25 mouse cellular contexts compared by ENCODE assay signal in the genomic region with DNA sequence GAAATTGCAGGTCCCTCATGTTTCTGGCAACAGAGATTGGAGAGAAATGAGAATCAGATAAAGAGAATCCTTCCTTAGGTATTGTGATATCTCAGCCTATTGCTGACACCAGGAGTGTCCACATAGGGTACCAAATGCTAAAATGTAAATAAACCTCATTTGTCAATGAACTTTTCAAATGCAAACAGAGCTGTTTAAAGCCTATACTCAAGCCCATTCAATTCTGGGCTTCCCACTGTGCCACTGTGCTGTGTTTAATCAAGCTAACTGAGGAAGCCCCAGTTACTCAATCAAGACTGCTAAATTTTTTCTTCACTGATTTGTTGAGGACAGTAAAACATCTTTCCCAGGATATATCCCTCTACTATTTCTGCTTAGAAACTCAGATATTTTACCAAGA.
DNase-seq lines count a peak whose midpoint lies in the region; ATAC-seq and TF ChIP-seq lines count a peak whose summit lies in the region.
"Had no signal": no experiment of that assay in that cellular context is flagged by ENCODE, and none has a peak within 500 bp of the region (broad histone marks: within the 10 kb centered on the region; RNA-seq: fewer than 3 reads in every experiment).

No protein-coding gene starts in this region.

- DNase-seq in hindbrain, postnatal 0 days (ENCODE audit: low spot score) = no peak
- DNase-seq in ES-CJ7 (ENCODE audit: low read depth, low spot score) (peak; percentile 91), WW6 (ENCODE audit: low read depth, low spot score) (peak; percentile 5)
- DNase-seq in forebrain, embryonic 14.5 days (ENCODE audit: low spot score) = peak; percentile 61
- DNase-seq in layer of hippocampus, adult 11-12 months (ENCODE audit: low spot score) = no peak
- DNase-seq in heart, adult 11 months = no peak
- no peak for DNase-seq in frontal cortex, postnatal 36 days (ENCODE audit: low spot score in 2 of 2)
- DNase-seq: adrenal gland, postnatal 14 days; cerebellum, adult 11-12 months; cerebellum, postnatal 10 days; gastrocnemius, postnatal 10 days; kidney, adult 11 months; kidney, postnatal 4 days; layer of hippocampus, adult 9-11 months; lung, adult 18-20 months; lung, postnatal 10 days; right cerebral cortex, adult 18-20 months; right cerebral cortex, postnatal 4 days; thymus, postnatal 25 days had no signal

- H3K4me1 ChIP-seq in hindbrain, embryonic 12.5 days = no peaks in the 10 kb centered on the region
- no peaks in the 10 kb centered on the region for H3K4me1 ChIP-seq in hindbrain, postnatal 0 days (ENCODE audit: insufficient read depth, low read length)
- no peaks in the 10 kb centered on the region for H3K4me1 ChIP-seq in forebrain, embryonic 14.5 days (ENCODE audit: control insufficient read depth, insufficient read depth, low read length)
- H3K4me1 ChIP-seq: kidney, embryonic 15.5 days; limb, embryonic 13.5 days; liver, embryonic 12.5 days; stomach, embryonic 15.5 days had no signal

- H3K27ac ChIP-seq in hindbrain, embryonic 12.5 days = no peak overlapping the region
- H3K27ac ChIP-seq in hindbrain, postnatal 0 days = no peak overlapping the region
- 0 out of 2 replicates have a peak overlapping the region, but pooled peaks have one; percentile 14 for H3K27ac ChIP-seq in forebrain, embryonic 14.5 days (ENCODE audit: low read depth, low read length)
- H3K27ac ChIP-seq: kidney, embryonic 15.5 days; limb, embryonic 13.5 days; liver, embryonic 12.5 days; stomach, embryonic 15.5 days had no signal

- no peak overlapping the region for H3K9ac ChIP-seq in hindbrain, embryonic 12.5 days
- no peak overlapping the region for H3K9ac ChIP-seq in hindbrain, postnatal 0 days (replicated peaks; ENCODE audit: low read length)
- H3K9ac ChIP-seq in forebrain, embryonic 14.5 days (ENCODE audit: low read length) = no peak overlapping the region
- H3K9ac ChIP-seq: kidney, embryonic 15.5 days; limb, embryonic 13.5 days; liver, embryonic 12.5 days; stomach, embryonic 15.5 days had no signal

- no peaks in the 10 kb centered on the region for H3K36me3 ChIP-seq in hindbrain, embryonic 12.5 days
- H3K36me3 ChIP-seq in hindbrain, postnatal 0 days (ENCODE audit: insufficient read depth, low read length) = no peaks in the 10 kb centered on the region
- no peaks in the 10 kb centered on the region for H3K36me3 ChIP-seq in forebrain, embryonic 14.5 days (ENCODE audit: control insufficient read depth, insufficient read depth, low read length)
- H3K36me3 ChIP-seq: kidney, embryonic 15.5 days; limb, embryonic 13.5 days; liver, embryonic 12.5 days; stomach, embryonic 15.5 days had no signal

- no peak overlapping the region for H3K4me2 ChIP-seq in hindbrain, embryonic 12.5 days (replicated peaks)
- no peak overlapping the region for H3K4me2 ChIP-seq in hindbrain, postnatal 0 days (ENCODE audit: low read depth, low read length)
- no peak overlapping the region for H3K4me2 ChIP-seq in forebrain, embryonic 14.5 days (ENCODE audit: low read length)
- H3K4me2 ChIP-seq: heart, embryonic 11.5 days; kidney, embryonic 15.5 days; limb, embryonic 13.5 days; liver, embryonic 12.5 days; stomach, embryonic 15.5 days had no signal

- no peak overlapping the region for H3K4me3 ChIP-seq in hindbrain, embryonic 12.5 days
- no peak overlapping the region for H3K4me3 ChIP-seq in hindbrain, postnatal 0 days (ENCODE audit: low read length)
- no peak overlapping the region for H3K4me3 ChIP-seq in forebrain, embryonic 14.5 days (ENCODE audit: low read depth, low read length)
- H3K4me3 ChIP-seq: kidney, embryonic 15.5 days; limb, embryonic 13.5 days; liver, embryonic 12.5 days; stomach, embryonic 15.5 days had no signal

- no peaks in the 10 kb centered on the region for H3K27me3 ChIP-seq in hindbrain, embryonic 12.5 days
- no peaks in the 10 kb centered on the region for H3K27me3 ChIP-seq in hindbrain, postnatal 0 days (ENCODE audit: insufficient read depth, low read length)
- H3K27me3 ChIP-seq in forebrain, embryonic 14.5 days (replicated peaks; ENCODE audit: control insufficient read depth, insufficient read depth, low read length) = no peaks in the 10 kb centered on the region
- H3K27me3 ChIP-seq: kidney, embryonic 15.5 days; limb, embryonic 13.5 days; liver, embryonic 12.5 days; stomach, embryonic 15.5 days had no signal

- no peaks in the 10 kb centered on the region for H3K9me3 ChIP-seq in hindbrain, embryonic 12.5 days (replicated peaks)
- H3K9me3 ChIP-seq in hindbrain, postnatal 0 days (ENCODE audit: low read length) = no peaks in the 10 kb centered on the region
- no peaks in the 10 kb centered on the region for H3K9me3 ChIP-seq in forebrain, embryonic 14.5 days (replicated peaks; ENCODE audit: control insufficient read depth, low read length)
- H3K9me3 ChIP-seq: kidney, embryonic 15.5 days; limb, embryonic 13.5 days; liver, embryonic 12.5 days; stomach, embryonic 15.5 days had no signal

- peak; percentile 50; the same call in 1 of the 2 replicates for ATAC-seq in hindbrain, embryonic 12.5 days (ENCODE audit: low FRiP score)
- no peak for ATAC-seq in hindbrain, postnatal 0 days
- peak; percentile 58 for ATAC-seq in forebrain, embryonic 14.5 days
- ATAC-seq: liver, embryonic 12.5 days had no signal

- no peak for TF ChIP-seq CTCF in hindbrain, postnatal 0 days (IDR thresholded peaks at IDR 0.05; ENCODE audit: low read depth)

Comparison
In these comparisons a context has a peak if more than half of its experiments do, and no peak if none do; other contexts are left out.
1. DNase-seq: peak in ES-CJ7 (single experiment), WW6 (single experiment) and forebrain, embryonic 14.5 days (single experiment); none in hindbrain, postnatal 0 days (single experiment), layer of hippocampus, adult 11-12 months (single experiment), heart, adult 11 months (single experiment) and frontal cortex, postnatal 36 days (0 of 2).